Mouse (Mus musculus) E14TG2a.4 (cell line): ENCODE results near the gene Col1a2.

ENCODE experiments used
- CTCF ChIP-seq: conservative IDR thresholded peaks from 2 replicates; pipeline ENCODE4 v1.5.1; 2014; ENCODE audit warnings: low read length
- POU5F1 ChIP-seq: IDR thresholded peaks from 2 replicates; pipeline ENCODE4 v1.6.1; 2014; ENCODE audit warnings: low read length, borderline replicate concordance

GRCm38 (mm10) chr6:4457555-4457996 lies 47.0 kb upstream of the Col1a2 start:
- TF ChIP-seq CTCF, result no peak
- no peak for TF ChIP-seq POU5F1
